Mouse (Mus musculus): ENCODE data around the gene Aox1.

GRCm38 (mm10) chr1:58065151-58065550 lies 35.4 kb downstream of the Aox1 start:
- no peak for TF ChIP-seq CTCF (IDR thresholded peaks at IDR 0.05; ENCODE audit: borderline replicate concordance, insufficient read depth, low read length)
- TF ChIP-seq POLR2A (IDR thresholded peaks at IDR 0.05; ENCODE audit: low read depth, low read length) = no peak
